Mouse (Mus musculus): Measurements from ENCODE around the gene Selenon.

DNA sequence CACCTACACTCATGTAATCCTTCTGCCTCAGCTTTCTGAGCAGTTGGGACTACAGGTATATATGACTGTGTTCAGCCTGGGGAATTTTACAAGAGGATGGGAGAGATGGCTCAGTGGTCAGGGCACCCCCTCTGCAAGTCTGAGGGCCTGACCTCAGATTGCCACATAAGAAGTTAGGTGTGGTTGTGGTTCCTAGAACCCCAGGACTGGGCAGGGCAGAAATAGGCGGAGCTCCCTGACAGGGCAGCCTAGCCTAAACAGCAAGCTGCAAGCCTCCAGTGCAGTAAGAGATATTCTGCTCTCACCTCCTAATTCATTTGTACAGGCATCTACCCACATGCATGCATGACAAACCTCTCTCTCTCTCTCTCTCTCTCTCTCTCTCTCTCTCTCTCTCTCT is 34.7 kb upstream of the Selenon start:
- TF ChIP-seq POLR2A (IDR thresholded peaks at IDR 0.05; ENCODE audit: control insufficient read depth, low read depth, low read length) (no peak), CTCF (IDR thresholded peaks at IDR 0.05; ENCODE audit: control insufficient read depth, insufficient read depth, insufficient replicate concordance, low read depth, low read length) (no peak)

Data from testis, adult 2 months (tissue).